Mouse (Mus musculus): Measurements from ENCODE around the gene Cyp21a1. TPM values are rescaled to one million over a fixed set of nuclear protein-coding genes. Genes with fewer than 3 reads are reported as not detected.

Cyp21a1 gene
- polyA plus RNA-seq (2014; fragmentation: Illumina TruSeq; extraction: RNeasy Lipid Tissue Mini Kit (QIAGEN cat#74804)): not detected

GRCm38 (mm10) chr17:34804301-34804700, at the start of gene Cyp21a1:
TSS of gene Cyp21a1 (minus strand) at chr17:34804561.

DNA sequence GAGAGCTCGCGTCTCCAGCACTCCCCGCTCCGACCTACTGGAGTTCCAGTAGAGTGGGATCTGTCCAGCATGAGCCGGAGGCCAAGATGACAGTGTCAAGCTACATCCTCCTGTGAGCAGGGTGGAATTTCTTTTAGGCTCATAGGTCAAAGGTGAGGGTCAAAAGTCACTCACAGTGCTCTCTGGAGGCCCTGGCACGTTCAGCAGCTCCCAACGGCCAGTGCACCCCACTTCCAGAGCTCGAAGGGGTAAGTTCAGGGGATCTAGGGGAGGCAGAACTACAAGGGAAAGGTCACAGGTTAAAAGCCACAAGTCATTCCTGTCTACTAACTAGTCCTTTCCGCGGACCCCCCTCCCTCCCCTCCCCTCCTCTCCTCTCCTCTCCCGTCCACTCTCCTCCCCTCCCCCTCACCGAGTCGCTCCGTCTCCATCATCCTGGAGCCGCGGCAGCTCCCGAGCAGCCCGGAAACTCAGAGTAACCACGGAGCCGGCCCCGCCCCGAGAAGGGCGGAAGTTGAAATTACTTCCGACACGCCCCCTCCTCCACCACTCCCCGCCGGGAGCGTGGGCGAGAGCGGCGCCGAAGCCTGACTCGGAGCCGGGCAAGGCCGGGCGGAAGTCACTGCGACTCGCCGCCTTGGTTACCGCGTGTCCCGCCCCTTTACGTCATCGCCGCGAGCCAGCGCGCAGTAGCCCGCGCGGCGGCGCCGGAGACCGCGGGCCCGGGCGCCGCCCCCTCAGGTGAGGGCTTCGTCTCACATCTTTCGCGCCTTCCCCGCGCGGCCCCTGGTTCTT, 45.6 kb upstream of the Cyp21a1 start, which contains the start of the genes Skiv2l and Nelfe:
TSS of gene Skiv2l (minus strand) at position 489 of the 795 bp plus-strand sequence.
TSS of gene Nelfe (plus strand) at position 670 of the 795 bp plus-strand sequence.

GRCm38 (mm10) chr17:34836856-34837221, 32.5 kb upstream of the Cyp21a1 start, which contains the start of the genes Stk19 and Dxo:
TSS of gene Stk19 (minus strand) at chr17:34836945.
TSS of gene Dxo (plus strand) at chr17:34837019.

Other genes starting within 250 kb of the Cyp21a1 start
- gene Notch4, start 240.3 kb downstream of the Cyp21a1 start, polyA plus RNA-seq (2014; fragmentation: Illumina TruSeq; extraction: RNeasy Lipid Tissue Mini Kit (QIAGEN cat#74804)): 0.40 TPM
- 1.7 TPM for gene Gpsm3, start 214.8 kb downstream of the Cyp21a1 start, polyA plus RNA-seq (2014; fragmentation: Illumina TruSeq; extraction: RNeasy Lipid Tissue Mini Kit (QIAGEN cat#74804))
- 26.5 TPM for gene Pbx2, start 213.3 kb downstream of the Cyp21a1 start, polyA plus RNA-seq (2014; fragmentation: Illumina TruSeq; extraction: RNeasy Lipid Tissue Mini Kit (QIAGEN cat#74804))
- not detected for gene Ager, start 206.7 kb downstream of the Cyp21a1 start, polyA plus RNA-seq (2014; fragmentation: Illumina TruSeq; extraction: RNeasy Lipid Tissue Mini Kit (QIAGEN cat#74804))
- gene Rnf5, start 200.9 kb downstream of the Cyp21a1 start, polyA plus RNA-seq (2014; fragmentation: Illumina TruSeq; extraction: RNeasy Lipid Tissue Mini Kit (QIAGEN cat#74804)): 35.5 TPM
- gene Agpat1, start 200.3 kb downstream of the Cyp21a1 start, polyA plus RNA-seq (2014; fragmentation: Illumina TruSeq; extraction: RNeasy Lipid Tissue Mini Kit (QIAGEN cat#74804)): 1.9 TPM
- gene Egfl8, start 188.6 kb downstream of the Cyp21a1 start, polyA plus RNA-seq (2014; fragmentation: Illumina TruSeq; extraction: RNeasy Lipid Tissue Mini Kit (QIAGEN cat#74804)): 0.66 TPM
- gene Ppt2, start 176.1 kb downstream of the Cyp21a1 start, polyA plus RNA-seq (2014; fragmentation: Illumina TruSeq; extraction: RNeasy Lipid Tissue Mini Kit (QIAGEN cat#74804)): 3.4 TPM
- 1.5 TPM for gene Prrt1, start 175.0 kb downstream of the Cyp21a1 start, polyA plus RNA-seq (2014; fragmentation: Illumina TruSeq; extraction: RNeasy Lipid Tissue Mini Kit (QIAGEN cat#74804))
- 9.4 TPM for gene Fkbpl, start 159.8 kb downstream of the Cyp21a1 start, polyA plus RNA-seq (2014; fragmentation: Illumina TruSeq; extraction: RNeasy Lipid Tissue Mini Kit (QIAGEN cat#74804))
- gene Atf6b, start 157.4 kb downstream of the Cyp21a1 start, polyA plus RNA-seq (2014; fragmentation: Illumina TruSeq; extraction: RNeasy Lipid Tissue Mini Kit (QIAGEN cat#74804)): 2.5 TPM
- 0.06 TPM for gene Tnxb, start 134.0 kb downstream of the Cyp21a1 start, polyA plus RNA-seq (2014; fragmentation: Illumina TruSeq; extraction: RNeasy Lipid Tissue Mini Kit (QIAGEN cat#74804))
- gene C4b, start 60.7 kb downstream of the Cyp21a1 start, polyA plus RNA-seq (2014; fragmentation: Illumina TruSeq; extraction: RNeasy Lipid Tissue Mini Kit (QIAGEN cat#74804)): 1.7 TPM
- 4.4 TPM for gene Stk19, start 32.4 kb upstream of the Cyp21a1 start, polyA plus RNA-seq (2014; fragmentation: Illumina TruSeq; extraction: RNeasy Lipid Tissue Mini Kit (QIAGEN cat#74804))
- 1.9 TPM for gene Dxo, start 32.5 kb upstream of the Cyp21a1 start, polyA plus RNA-seq (2014; fragmentation: Illumina TruSeq; extraction: RNeasy Lipid Tissue Mini Kit (QIAGEN cat#74804))
- 2.9 TPM for gene Skiv2l, start 45.6 kb upstream of the Cyp21a1 start, polyA plus RNA-seq (2014; fragmentation: Illumina TruSeq; extraction: RNeasy Lipid Tissue Mini Kit (QIAGEN cat#74804))
- gene Nelfe, start 45.8 kb upstream of the Cyp21a1 start, polyA plus RNA-seq (2014; fragmentation: Illumina TruSeq; extraction: RNeasy Lipid Tissue Mini Kit (QIAGEN cat#74804)): 1.8 TPM
- not detected for gene Cfb, start 58.0 kb upstream of the Cyp21a1 start, polyA plus RNA-seq (2014; fragmentation: Illumina TruSeq; extraction: RNeasy Lipid Tissue Mini Kit (QIAGEN cat#74804))
- gene Zbtb12, start 74.9 kb upstream of the Cyp21a1 start, polyA plus RNA-seq (2014; fragmentation: Illumina TruSeq; extraction: RNeasy Lipid Tissue Mini Kit (QIAGEN cat#74804)): 10.8 TPM
- 1.0 TPM for gene Gm20547, start 77.5 kb upstream of the Cyp21a1 start, polyA plus RNA-seq (2014; fragmentation: Illumina TruSeq; extraction: RNeasy Lipid Tissue Mini Kit (QIAGEN cat#74804))
- 11.5 TPM for gene C2, start 93.7 kb upstream of the Cyp21a1 start, polyA plus RNA-seq (2014; fragmentation: Illumina TruSeq; extraction: RNeasy Lipid Tissue Mini Kit (QIAGEN cat#74804))
- gene Ehmt2, start 93.9 kb upstream of the Cyp21a1 start, polyA plus RNA-seq (2014; fragmentation: Illumina TruSeq; extraction: RNeasy Lipid Tissue Mini Kit (QIAGEN cat#74804)): 9.4 TPM
- gene Slc44a4, start 109.9 kb upstream of the Cyp21a1 start, polyA plus RNA-seq (2014; fragmentation: Illumina TruSeq; extraction: RNeasy Lipid Tissue Mini Kit (QIAGEN cat#74804)): 0.20 TPM
- 1.8 TPM for gene Neu1, start 126.7 kb upstream of the Cyp21a1 start, polyA plus RNA-seq (2014; fragmentation: Illumina TruSeq; extraction: RNeasy Lipid Tissue Mini Kit (QIAGEN cat#74804))
- gene Hspa1b, start 154.7 kb upstream of the Cyp21a1 start, polyA plus RNA-seq (2014; fragmentation: Illumina TruSeq; extraction: RNeasy Lipid Tissue Mini Kit (QIAGEN cat#74804)): 16.9 TPM
- not detected for gene Gm20481, start 165.4 kb upstream of the Cyp21a1 start, polyA plus RNA-seq (2014; fragmentation: Illumina TruSeq; extraction: RNeasy Lipid Tissue Mini Kit (QIAGEN cat#74804))
- 8.2 TPM for gene Hspa1a, start 167.6 kb upstream of the Cyp21a1 start, polyA plus RNA-seq (2014; fragmentation: Illumina TruSeq; extraction: RNeasy Lipid Tissue Mini Kit (QIAGEN cat#74804))
- gene Hspa1l, start 168.1 kb upstream of the Cyp21a1 start, polyA plus RNA-seq (2014; fragmentation: Illumina TruSeq; extraction: RNeasy Lipid Tissue Mini Kit (QIAGEN cat#74804)): not detected
- gene Lsm2, start 177.3 kb upstream of the Cyp21a1 start, polyA plus RNA-seq (2014; fragmentation: Illumina TruSeq; extraction: RNeasy Lipid Tissue Mini Kit (QIAGEN cat#74804)): 19.2 TPM
- 6.0 TPM for gene Vars, start 196.4 kb upstream of the Cyp21a1 start, polyA plus RNA-seq (2014; fragmentation: Illumina TruSeq; extraction: RNeasy Lipid Tissue Mini Kit (QIAGEN cat#74804))
- gene Vwa7, start 212.0 kb upstream of the Cyp21a1 start, polyA plus RNA-seq (2014; fragmentation: Illumina TruSeq; extraction: RNeasy Lipid Tissue Mini Kit (QIAGEN cat#74804)): not detected
- not detected for gene Sapcd1, start 223.5 kb upstream of the Cyp21a1 start, polyA plus RNA-seq (2014; fragmentation: Illumina TruSeq; extraction: RNeasy Lipid Tissue Mini Kit (QIAGEN cat#74804))
- gene Msh5, start 242.2 kb upstream of the Cyp21a1 start, polyA plus RNA-seq (2014; fragmentation: Illumina TruSeq; extraction: RNeasy Lipid Tissue Mini Kit (QIAGEN cat#74804)): 0.68 TPM
- gene Clic1, start 245.4 kb upstream of the Cyp21a1 start, polyA plus RNA-seq (2014; fragmentation: Illumina TruSeq; extraction: RNeasy Lipid Tissue Mini Kit (QIAGEN cat#74804)): 25.1 TPM